Mouse (Mus musculus) MEL (cell line): ENCODE data around the gene Cspg4.

ENCODE experiments used
- CTCF ChIP-seq, 3 experiments: IDR thresholded peaks in 2 of 3; conservative IDR thresholded peaks in 1 of 3; 2 replicates each; pipeline ENCODE4 v1.5.1; 2011 to 2012; ENCODE audit warnings: low read length in 3 of 3, low read depth in 2 of 3, mild to moderate bottlenecking in 2 of 3, improper control_type of control experiment in 1 of 3, inconsistent platforms in 1 of 3, mixed read lengths in 1 of 3, moderate library complexity in 1 of 3; ENCODE audit not compliant: control insufficient read depth in 1 of 3, insufficient read depth in 1 of 3, poor library complexity in 1 of 3, severe bottlenecking in 1 of 3
- POLR2A ChIP-seq, 2 experiments: IDR thresholded peaks; 2 replicates each; pipeline ENCODE4 v1.6.1; 2011 to 2012; ENCODE audit warnings: low read length in 2 of 2, mild to moderate bottlenecking in 2 of 2, control low read depth in 1 of 2, improper control_type of control experiment in 1 of 2, low read depth in 1 of 2, moderate library complexity in 1 of 2; ENCODE audit not compliant: control insufficient read depth in 1 of 2, insufficient read depth in 1 of 2, poor library complexity in 1 of 2
- RCOR1 ChIP-seq: IDR thresholded peaks from 2 replicates; pipeline ENCODE4 v1.6.1; 2012; ENCODE audit warnings: low read depth, mild to moderate bottlenecking, inconsistent platforms, low read length, improper control_type of control experiment
- SMC3 ChIP-seq: IDR thresholded peaks from 2 replicates; pipeline ENCODE4 v1.6.1; 2011; ENCODE audit warnings: low read depth, low read length, improper control_type of control experiment
- TCF12 ChIP-seq: IDR thresholded peaks from 2 replicates; pipeline ENCODE4 v1.6.1; 2014; ENCODE audit warnings: low read depth, mild to moderate bottlenecking, inconsistent platforms, low read length, improper control_type of control experiment, moderate library complexity
- USF2 ChIP-seq, 2 experiments: IDR thresholded peaks; 2 replicates each; pipeline ENCODE4 v1.6.1; 2011 to 2012; ENCODE audit warnings: improper control_type of control experiment in 2 of 2, low read length in 2 of 2, borderline replicate concordance in 1 of 2, inconsistent platforms in 1 of 2, low read depth in 1 of 2, mild to moderate bottlenecking in 1 of 2; ENCODE audit not compliant: insufficient read depth in 1 of 2
- ZKSCAN1 ChIP-seq: IDR thresholded peaks from 2 replicates; pipeline ENCODE4 v1.6.1; 2012; ENCODE audit warnings: low read depth, mild to moderate bottlenecking, inconsistent platforms, low read length, improper control_type of control experiment, moderate library complexity
- ZNF384 ChIP-seq: IDR thresholded peaks from 2 replicates; pipeline ENCODE4 v1.6.1; 2012; ENCODE audit warnings: low read depth, mild to moderate bottlenecking, inconsistent platforms, low read length, improper control_type of control experiment

- TF ChIP-seq RCOR1: no peak
- no peak for TF ChIP-seq TCF12
- TF ChIP-seq CTCF (IDR thresholded peaks at IDR 0.05 in 2 of 3, conservative IDR thresholded peaks at IDR 0.05 in 1 of 3; ENCODE audit: control insufficient read depth in 1 of 3, insufficient read depth in 1 of 3, low read depth in 2 of 3, low read length in 3 of 3, poor library complexity in 1 of 3, severe bottlenecking in 1 of 3): no peak
- TF ChIP-seq POLR2A (IDR thresholded peaks at IDR 0.05; ENCODE audit: control insufficient read depth in 1 of 2, insufficient read depth in 1 of 2, low read depth in 1 of 2, low read length in 2 of 2, poor library complexity in 1 of 2): no peak
- no peak for TF ChIP-seq ZKSCAN1
- no peak for TF ChIP-seq USF2 (IDR thresholded peaks at IDR 0.05; ENCODE audit: borderline replicate concordance in 1 of 2, insufficient read depth in 1 of 2, low read depth in 1 of 2, low read length in 2 of 2)
- no peak for TF ChIP-seq ZNF384
- TF ChIP-seq SMC3: no peak
Measured at GRCm38 (mm10) chr9:56868292-56868691, 3.5 kb downstream of the Cspg4 start.
